Mouse (Mus musculus) ovary, postnatal 36 days (tissue): ENCODE results near the gene Gm20911.
"Not testable (repeated sequence)": the region's sequence is repeated elsewhere in the genome, so short reads cannot be mapped to it uniquely, and the experiment has no call there.

Source experiments
- DNase-seq: peaks from one replicate; pipeline ENCODE4 v3.0.0; 2022; ENCODE audit warnings: low spot score, mixed read lengths

The Gm20911 gene

GRCm38 (mm10) chrY:81457707-81458106 lies at the start of gene Gm20911:
TSS of gene Gm20911 (plus strand) at chrY:81458007.
- not testable (repeated sequence) for DNase-seq
